Mouse (Mus musculus): ENCODE results near the gene Jchain. TPM values are rescaled to one million over a fixed set of nuclear protein-coding genes. Genes with fewer than 3 reads are reported as not detected.
"Not testable (repeated sequence)": the region's sequence is repeated elsewhere in the genome, so short reads cannot be mapped to it uniquely, and the experiment has no call there.

The Jchain gene
- total and polyA plus RNA-seq, 3 experiments = 0.36 to 3.9 (median 0.39) TPM

- Histone ChIP-seq H3K36me3 (ENCODE audit: control insufficient read depth, insufficient read depth, low read length) (peaks cover 13% of the 10 kb centered on the region), H3K79me2 (replicated peaks; ENCODE audit: control insufficient read depth, insufficient read depth, low read length) (peaks cover 3% of the 10 kb centered on the region; the same call in 1 of the 2 replicates), H3K4me3 (no peak overlapping the region), H3K27ac (no peak overlapping the region), H3K4me1 (ENCODE audit: control insufficient read depth, insufficient read depth, low read length) (peaks cover 2% of the 10 kb centered on the region; the same call in 1 of the 2 replicates), H3K9ac (ENCODE audit: low read depth, low read length) (no peak overlapping the region), H3K27me3 (ENCODE audit: control insufficient read depth, insufficient read depth, low read length) (no peaks in the 10 kb centered on the region)
- intact Hi-C loops (cut with DNase I) = no loop called here
- DNase-seq = no peak
- TF ChIP-seq CTCF (IDR thresholded peaks at IDR 0.05) (no peak), POLR2A (IDR thresholded peaks at IDR 0.05; ENCODE audit: insufficient read depth, low read depth, low read length) (no peak), EP300 (IDR thresholded peaks at IDR 0.05; ENCODE audit: insufficient read depth, low read depth, low read length) (no peak)
- WGBS = 38% methylated on average over 1 of the region's 1 CpGs
These were observed 31.3 kb upstream of the Jchain start for GRCm38 (mm10) chr5:88558991-88559390.

GRCm38 (mm10) chr5:88554086-88554886 lies 26.6 kb upstream of the Jchain start, which contains the start of gene Utp3:
Gene Utp3 (plus strand): TSS chr5:88554462.
- TF ChIP-seq CTCF (IDR thresholded peaks at IDR 0.05) = peak; percentile 89
- TF ChIP-seq POLR2A (IDR thresholded peaks at IDR 0.05; ENCODE audit: insufficient read depth, low read depth, low read length) = peak; percentile 68
- TF ChIP-seq EP300 (IDR thresholded peaks at IDR 0.05; ENCODE audit: insufficient read depth, low read depth, low read length) = 0 out of 2 replicates have a peak, but pooled peaks have one; percentile 24
- peak within 1 kb of the TSS; percentile 99 for H3K27ac ChIP-seq
- no peaks in the 10 kb centered on the region for H3K27me3 ChIP-seq (ENCODE audit: control insufficient read depth, insufficient read depth, low read length)
- H3K4me3 ChIP-seq = peak within 1 kb of the TSS; percentile 84
- H3K4me1 ChIP-seq (ENCODE audit: control insufficient read depth, insufficient read depth, low read length) = peaks cover 3% of the 10 kb centered on the region; the same call in 1 of the 2 replicates
- H3K79me2 ChIP-seq (replicated peaks; ENCODE audit: control insufficient read depth, insufficient read depth, low read length) = peaks cover 3% of the 10 kb centered on the region; the same call in 1 of the 2 replicates
- peak within 1 kb of the TSS; percentile 94 for H3K9ac ChIP-seq (ENCODE audit: low read depth, low read length)
- H3K36me3 ChIP-seq (ENCODE audit: control insufficient read depth, insufficient read depth, low read length) = peaks cover 13% of the 10 kb centered on the region
- under 1% methylated on average over 76 of the region's 76 CpGs for whole genome bisulfite sequencing
- DNase-seq = peak; percentile 93 to 94
- intact Hi-C loops (cut with DNase I) = no loop called here

DNA sequence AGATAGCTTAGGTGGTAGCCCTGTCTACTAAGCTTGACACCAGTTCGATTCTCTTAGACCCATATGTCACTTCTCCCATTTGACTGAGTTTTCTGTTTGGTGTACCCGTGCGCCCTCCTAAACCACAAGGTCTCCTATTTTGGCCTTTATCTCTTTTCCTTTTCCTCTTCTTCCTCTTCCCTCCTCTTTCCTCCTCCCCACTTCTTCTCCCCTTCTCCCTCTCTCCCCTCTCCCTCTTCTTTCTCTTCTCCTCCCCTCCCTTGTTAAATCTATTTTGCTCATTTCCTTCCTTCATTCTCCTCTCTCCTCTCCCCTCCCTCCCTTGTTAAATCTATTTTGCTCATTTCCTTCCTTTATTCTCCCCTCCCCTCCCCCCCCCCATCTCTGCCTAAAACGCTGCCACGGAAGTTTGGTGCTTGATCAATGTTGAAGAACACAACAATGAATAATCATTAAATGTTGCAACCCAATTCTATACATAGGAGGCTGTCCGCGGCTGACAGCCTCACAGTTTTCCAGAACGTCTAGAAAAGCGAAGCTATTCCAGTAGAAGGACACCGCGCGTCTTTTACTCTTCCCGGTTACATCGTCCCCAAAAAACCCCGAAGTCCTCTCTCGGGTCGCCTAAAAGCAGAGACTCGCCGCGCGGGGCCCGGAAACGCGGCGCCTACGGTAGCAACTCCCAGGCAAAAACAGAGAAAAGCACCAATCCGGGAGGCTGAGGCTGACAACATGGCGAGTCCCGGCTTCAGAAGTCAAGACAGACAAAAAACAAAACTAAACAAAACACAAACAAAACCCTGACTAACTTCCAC lies 25.8 kb upstream of the Jchain start:
- H3K27ac ChIP-seq = peak overlapping the region; percentile 99
- no peak for TF ChIP-seq EP300 (IDR thresholded peaks at IDR 0.05; ENCODE audit: insufficient read depth, low read depth, low read length)
- TF ChIP-seq POLR2A (IDR thresholded peaks at IDR 0.05; ENCODE audit: insufficient read depth, low read depth, low read length) = no peak
- no peak for TF ChIP-seq CTCF (IDR thresholded peaks at IDR 0.05)
- H3K79me2 ChIP-seq (replicated peaks; ENCODE audit: control insufficient read depth, insufficient read depth, low read length) = peaks cover 3% of the 10 kb centered on the region; the same call in 1 of the 2 replicates
- H3K4me1 ChIP-seq (ENCODE audit: control insufficient read depth, insufficient read depth, low read length) = peaks cover 3% of the 10 kb centered on the region; the same call in 1 of the 2 replicates
- intact Hi-C loops (cut with DNase I) = no loop called here
- peaks cover 13% of the 10 kb centered on the region for H3K36me3 ChIP-seq (ENCODE audit: control insufficient read depth, insufficient read depth, low read length)
- no peaks in the 10 kb centered on the region for H3K27me3 ChIP-seq (ENCODE audit: control insufficient read depth, insufficient read depth, low read length)
- H3K9ac ChIP-seq (ENCODE audit: low read depth, low read length) = peak overlapping the region; percentile 71
- 3% methylated on average over 29 of the region's 29 CpGs for WGBS
- peak overlapping the region; percentile 72 for H3K4me3 ChIP-seq
- no peak for DNase-seq

DNA sequence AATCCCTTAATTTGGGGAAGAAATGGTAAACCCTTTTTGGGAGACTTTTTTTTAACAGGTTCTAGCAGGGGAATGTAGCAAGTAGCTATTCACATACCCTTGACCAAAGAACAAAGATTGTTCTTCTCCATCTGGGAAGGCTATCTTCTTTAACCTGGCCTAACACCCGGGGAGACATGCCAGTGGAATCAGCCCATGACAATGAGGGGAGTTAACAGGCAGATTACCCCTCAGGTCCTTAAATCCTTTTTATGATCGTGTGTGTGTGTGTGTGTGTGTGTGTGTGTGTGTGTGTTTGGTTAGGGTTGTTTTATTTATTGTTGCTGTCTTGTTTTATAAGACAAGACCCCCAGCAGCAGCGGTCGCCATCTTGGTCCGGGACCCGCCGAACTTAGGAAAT lies 17.8 kb upstream of the Jchain start:
- no peaks in the 10 kb centered on the region for H3K79me2 ChIP-seq (replicated peaks; ENCODE audit: control insufficient read depth, insufficient read depth, low read length)
- no peak overlapping the region for H3K27ac ChIP-seq
- H3K4me1 ChIP-seq (ENCODE audit: control insufficient read depth, insufficient read depth, low read length) = no peaks in the 10 kb centered on the region; the same call in 1 of the 2 replicates
- no peak for TF ChIP-seq EP300 (IDR thresholded peaks at IDR 0.05; ENCODE audit: insufficient read depth, low read depth, low read length)
- TF ChIP-seq CTCF (IDR thresholded peaks at IDR 0.05) = no peak
- TF ChIP-seq POLR2A (IDR thresholded peaks at IDR 0.05; ENCODE audit: insufficient read depth, low read depth, low read length) = no peak
- H3K27me3 ChIP-seq (ENCODE audit: control insufficient read depth, insufficient read depth, low read length) = no peaks in the 10 kb centered on the region
- H3K36me3 ChIP-seq (ENCODE audit: control insufficient read depth, insufficient read depth, low read length) = no peaks in the 10 kb centered on the region
- 71% methylated on average over 7 of the region's 7 CpGs for WGBS
- no peak overlapping the region for H3K9ac ChIP-seq (ENCODE audit: low read depth, low read length)
- no peak for DNase-seq
- intact Hi-C loops (cut with DNase I) = no loop called here
- no peak overlapping the region for H3K4me3 ChIP-seq

DNA sequence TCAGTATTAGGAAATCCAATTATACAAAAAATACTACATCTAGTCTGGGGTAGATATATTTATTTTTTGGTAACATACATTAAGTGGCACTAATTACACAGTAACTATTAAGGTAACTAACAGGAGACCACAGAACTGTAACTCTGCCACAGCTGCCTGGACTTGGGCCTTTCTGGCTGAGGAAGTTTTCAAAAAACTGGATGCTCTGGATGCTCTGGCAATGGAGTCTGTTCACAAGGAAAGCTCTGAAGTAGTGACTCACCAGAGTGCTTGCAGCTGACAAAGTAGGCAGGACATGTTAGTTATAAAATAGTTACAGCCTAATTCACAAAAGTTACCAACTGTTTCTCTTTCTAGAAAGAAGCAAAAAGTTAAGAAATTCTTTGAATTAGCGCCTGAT lies 16.7 kb upstream of the Jchain start:
- H3K27me3 ChIP-seq (ENCODE audit: control insufficient read depth, insufficient read depth, low read length); H3K79me2 ChIP-seq (replicated peaks; ENCODE audit: control insufficient read depth, insufficient read depth, low read length); H3K4me3 ChIP-seq; H3K4me1 ChIP-seq (ENCODE audit: control insufficient read depth, insufficient read depth, low read length); DNase-seq; H3K9ac ChIP-seq (ENCODE audit: low read depth, low read length); H3K27ac ChIP-seq; H3K36me3 ChIP-seq (ENCODE audit: control insufficient read depth, insufficient read depth, low read length); intact Hi-C loops (cut with DNase I): not testable (repeated sequence)
- WGBS = 79% methylated on average over 1 of the region's 1 CpGs
